Mouse (Mus musculus): ENCODE results near the gene Prdm13. TPM values are rescaled to one million over a fixed set of nuclear protein-coding genes. Genes with fewer than 3 reads are reported as not detected.

Prdm13 gene
- polyA plus RNA-seq, 1 experiment from 2014 or later, result 0.50 TPM

GRCm38 (mm10) chr4:21628367-21629274, 57.1 kb downstream of the Prdm13 start:
- no peak overlapping the region for H3K27ac ChIP-seq (ENCODE audit: low read depth, low read length)
- ATAC-seq (ENCODE audit: low read depth), result peak; percentile 54; the same call in 1 of the 2 replicates
- no peak overlapping the region for H3K4me2 ChIP-seq (ENCODE audit: low read depth, low read length)
- no peaks in the 10 kb centered on the region for H3K4me1 ChIP-seq (ENCODE audit: control insufficient read depth, insufficient read depth, low read length)
- 38% methylated on average over 3 of the region's 3 CpGs for WGBS
- no peak overlapping the region for H3K4me3 ChIP-seq (ENCODE audit: low read depth, low read length)
- no peak overlapping the region for H3K9ac ChIP-seq (replicated peaks; ENCODE audit: low read depth, low read length)
- no peaks in the 10 kb centered on the region for H3K27me3 ChIP-seq (ENCODE audit: control insufficient read depth, insufficient read depth, low read length)
- no peaks in the 10 kb centered on the region for H3K36me3 ChIP-seq (ENCODE audit: control insufficient read depth, insufficient read depth, low read length)
- no peaks in the 10 kb centered on the region for H3K9me3 ChIP-seq (ENCODE audit: control insufficient read depth, low read length)

Other genes with a start within 250 kb of the Prdm13 start
- 71.5 and 76.5 TPM in 2 replicates for gene Ccnc, start 41.7 kb upstream of the Prdm13 start, polyA plus RNA-seq (2014; fragmentation: Nextera tagmentation; extraction: Ambion mirVana)
- gene Usp45, start 81.2 kb upstream of the Prdm13 start, polyA plus RNA-seq (2014; fragmentation: Nextera tagmentation; extraction: Ambion mirVana), result 7.3 and 9.6 TPM in 2 replicates
- 22.4 and 25.3 TPM in 2 replicates for gene Tstd3, start 81.2 kb upstream of the Prdm13 start, polyA plus RNA-seq (2014; fragmentation: Nextera tagmentation; extraction: Ambion mirVana)
- 194 and 225 TPM in 2 replicates for gene Pnisr, start 161.6 kb upstream of the Prdm13 start, polyA plus RNA-seq (2014; fragmentation: Nextera tagmentation; extraction: Ambion mirVana)
- gene Coq3, start 193.7 kb upstream of the Prdm13 start, polyA plus RNA-seq (2014; fragmentation: Nextera tagmentation; extraction: Ambion mirVana), result 14.5 and 14.6 TPM in 2 replicates
- gene Faxc, start 245.4 kb upstream of the Prdm13 start, polyA plus RNA-seq (2014; fragmentation: Nextera tagmentation; extraction: Ambion mirVana), result 23.8 and 35.0 TPM in 2 replicates